Mouse (Mus musculus): ENCODE results near the gene Mrps24.

GRCm38 (mm10) chr11:5738888-5739632 is 23.6 kb upstream of the Mrps24 start:
- no peak for TF ChIP-seq CTCF (IDR thresholded peaks at IDR 0.05; ENCODE audit: control insufficient read depth, insufficient read depth, low read length)
- TF ChIP-seq POLR2A (IDR thresholded peaks at IDR 0.05; ENCODE audit: borderline replicate concordance, control insufficient read depth, low read depth, low read length): no peak
